Mouse (Mus musculus) midbrain, postnatal 0 days (tissue): ENCODE data around the gene Hoxd3. TPM values are rescaled to one million over a fixed set of nuclear protein-coding genes. Genes with fewer than 3 reads are reported as not detected.

ENCODE experiments used
- ATAC-seq: fragments of 200-750 bp; cut with Nextera tagmentation; 2 replicates; pipeline ENCODE4 v1.8.0; 2017; ENCODE audit warnings: moderate number of reproducible peaks, mild to moderate bottlenecking, moderate TSS enrichment, moderate library complexity; ENCODE audit not compliant: low FRiP score
- DNase-seq: peaks from one replicate; pipeline ENCODE4 v3.0.0-alpha.2; 2015; ENCODE audit warnings: low spot score
- H3K27ac ChIP-seq: fragments of 300-500 bp; sonication (generic); 2 replicates; pipeline ENCODE4 v1.5.1; 2014; ENCODE audit warnings: low read depth, mild to moderate bottlenecking, low read length, mixed read lengths
- H3K27me3 ChIP-seq: fragments of 300-500 bp; sonication (generic); 2 replicates; pipeline ENCODE4 v1.6.1; 2014; ENCODE audit warnings: low read length, control low read depth, mixed read lengths; ENCODE audit not compliant: insufficient read depth
- H3K36me3 ChIP-seq: fragments of 300-500 bp; sonication (generic); 2 replicates; pipeline ENCODE4 v1.6.1; 2014; ENCODE audit warnings: low read length, control low read depth, mixed read lengths; ENCODE audit not compliant: insufficient read depth
- H3K4me1 ChIP-seq: fragments of 300-500 bp; sonication (generic); 2 replicates; pipeline ENCODE4 v1.6.1; 2014; ENCODE audit warnings: mild to moderate bottlenecking, control low read depth, antibody characterized with exemption, low read length, mixed read lengths; ENCODE audit not compliant: insufficient read depth
- H3K4me2 ChIP-seq: fragments of 300-500 bp; sonication (generic); 2 replicates; pipeline ENCODE4 v1.6.1; 2014; ENCODE audit warnings: low read depth, mild to moderate bottlenecking, low read length, mixed read lengths; ENCODE audit not compliant: poor library complexity, severe bottlenecking
- H3K4me3 ChIP-seq: fragments of 300-500 bp; sonication (generic); 2 replicates; pipeline ENCODE4 v1.5.1; 2014; ENCODE audit warnings: low read depth, mild to moderate bottlenecking, low read length, moderate library complexity
- H3K9ac ChIP-seq: fragments of 300-500 bp; sonication (generic); replicated peaks from 2 replicates; pipeline ENCODE4 v1.6.1; 2014; ENCODE audit warnings: mild to moderate bottlenecking, low read length, moderate library complexity, mixed read lengths; ENCODE audit not compliant: poor library complexity, severe bottlenecking
- H3K9me3 ChIP-seq: fragments of 300-500 bp; sonication (generic); 2 replicates; pipeline ENCODE4 v1.6.1; 2016; ENCODE audit warnings: low read length, control low read depth
- CTCF ChIP-seq: IDR thresholded peaks from 2 replicates; pipeline ENCODE4 v1.5.1; 2016; ENCODE audit warnings: antibody characterized with exemption, mild to moderate bottlenecking
- WGBS: fragments of 180-500 bp; shearing (Covaris S2); extraction: QIAGEN DNeasy Blood & Tissue Kit; methylation state at CpG from one replicate; pipeline ENCODE4 v1.1.7; 2014; 5-methylcytosine and 5-hydroxymethylcytosine counted together
- polyA plus RNA-seq: library from polyadenylated mRNA; unstranded; fragments of >200 nt; fragmentation: Nextera tagmentation; extraction: Ambion mirVana; gene quantifications from 2 replicates; pipeline ENCODE4 v1.2.1, GENCODE M21; 2015
- total RNA-seq: library from RNA; depleted of rRNA; stranded (reverse); fragments of >200 nt; gene quantifications from 2 replicates; pipeline ENCODE4 v1.2.3, GENCODE M21; 2014; rRNA removed

Hoxd3 gene
- total RNA-seq: 11.6 TPM in 1 of 2 replicates, not detected in the other
- not detected in 2 replicates for polyA plus RNA-seq

- WGBS: under 1% methylated on average over 65 of the region's 65 CpGs
- Histone ChIP-seq H3K4me3 (peak within 1 kb of the TSS; percentile 19; the same call in 1 of the 2 replicates), H3K9me3 (no peaks in the 10 kb centered on the region), H3K4me1 (no peaks in the 10 kb centered on the region), H3K4me2 (peak within 1 kb of the TSS; percentile 28; the same call in 1 of the 2 replicates), H3K27me3 (peaks cover 92% of the 10 kb centered on the region), H3K36me3 (no peaks in the 10 kb centered on the region), H3K27ac (no peak within 1 kb of the TSS), H3K9ac (no peak within 1 kb of the TSS)
- DNase-seq (no peak), ATAC-seq (no peak)
- TF ChIP-seq CTCF: no peak
Measured at GRCm38 (mm10) chr2:74711721-74712621, at the start of gene Hoxd3, which contains the start of gene Hoxd4. Gene Hoxd3, plus strand, starts transcription at chr2:74711927. Gene Hoxd4, plus strand, starts transcription at chr2:74711929.

DNA sequence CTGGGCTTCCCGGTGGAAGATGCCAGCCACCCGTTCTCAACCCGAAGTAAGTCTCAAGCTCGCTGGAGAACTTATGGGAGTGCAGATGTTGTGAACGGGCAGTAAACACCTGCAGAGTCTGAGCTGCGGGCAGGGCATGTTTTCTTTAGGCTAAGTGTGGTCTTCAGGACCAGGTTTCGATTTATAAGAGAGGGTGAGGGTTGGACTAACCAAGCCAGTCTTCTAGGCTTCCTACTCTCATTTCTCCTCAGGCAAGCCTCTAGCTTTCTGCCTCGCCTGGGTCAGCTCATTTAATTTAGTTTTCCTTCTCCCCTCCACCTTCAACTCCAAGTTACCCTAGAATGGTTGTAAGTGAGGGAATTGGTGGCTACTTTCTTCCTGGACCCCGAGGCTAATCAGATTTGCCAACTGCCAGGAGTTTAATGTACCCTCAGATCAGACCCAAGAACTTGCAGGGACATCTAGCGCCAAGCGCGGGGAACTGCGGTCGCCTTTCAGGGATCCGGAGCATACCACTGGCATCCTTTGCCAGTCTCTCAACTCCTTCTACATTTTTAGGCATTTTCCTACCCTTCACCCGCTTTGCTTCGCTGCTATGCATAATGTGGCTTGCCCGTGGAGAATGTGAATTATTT, 48.3 kb upstream of the Hoxd3 start:
- Histone ChIP-seq H3K36me3 (no peaks in the 10 kb centered on the region), H3K4me3 (no peak overlapping the region), H3K27me3 (peaks cover 85% of the 10 kb centered on the region), H3K9ac (no peak overlapping the region), H3K4me2 (no peak overlapping the region), H3K4me1 (peaks cover under 1% of the 10 kb centered on the region; the same call in 1 of the 2 replicates), H3K9me3 (no peaks in the 10 kb centered on the region), H3K27ac (no peak overlapping the region)
- 6% methylated on average over 18 of the region's 18 CpGs for WGBS
- peak; percentile 84 for TF ChIP-seq CTCF
- peak; percentile 77 for DNase-seq
- no peak for ATAC-seq

- ATAC-seq: no peak
- WGBS: 4% methylated on average over 7 of the region's 7 CpGs
- Histone ChIP-seq H3K9me3 (no peaks in the 10 kb centered on the region), H3K9ac (no peak overlapping the region), H3K4me3 (no peak overlapping the region), H3K27me3 (peaks cover 89% of the 10 kb centered on the region), H3K4me1 (peaks cover 3% of the 10 kb centered on the region; the same call in 1 of the 2 replicates), H3K36me3 (no peaks in the 10 kb centered on the region), H3K4me2 (no peak overlapping the region), H3K27ac (no peak overlapping the region)
- no peak for DNase-seq
- TF ChIP-seq CTCF: no peak
Measured at GRCm38 (mm10) chr2:74666411-74666810, 45.3 kb upstream of the Hoxd3 start.

GRCm38 (mm10) chr2:74667191-74667841, 44.4 kb upstream of the Hoxd3 start:
- H3K4me1 ChIP-seq: peaks cover 3% of the 10 kb centered on the region; the same call in 1 of the 2 replicates
- H3K9ac ChIP-seq: no peak overlapping the region
- peaks cover 89% of the 10 kb centered on the region for H3K27me3 ChIP-seq
- no peak for DNase-seq
- WGBS: 2% methylated on average over 35 of the region's 36 CpGs
- no peaks in the 10 kb centered on the region for H3K9me3 ChIP-seq
- no peak overlapping the region for H3K27ac ChIP-seq
- H3K36me3 ChIP-seq: no peaks in the 10 kb centered on the region
- H3K4me2 ChIP-seq: no peak overlapping the region
- H3K4me3 ChIP-seq: no peak overlapping the region
- TF ChIP-seq CTCF: no peak
- no peak for ATAC-seq

GRCm38 (mm10) chr2:74667842-74668357, 43.8 kb upstream of the Hoxd3 start, which contains the start of gene Hoxd13:
Gene Hoxd13, plus strand, starts transcription at chr2:74668310.
- Histone ChIP-seq H3K27ac (no peak within 1 kb of the TSS), H3K27me3 (peaks cover 89% of the 10 kb centered on the region), H3K4me1 (peaks cover 3% of the 10 kb centered on the region; the same call in 1 of the 2 replicates), H3K9ac (no peak within 1 kb of the TSS), H3K4me2 (peak within 1 kb of the TSS; percentile 26), H3K9me3 (no peaks in the 10 kb centered on the region), H3K36me3 (no peaks in the 10 kb centered on the region), H3K4me3 (peak within 1 kb of the TSS; percentile 9; the same call in 1 of the 2 replicates)
- DNase-seq (no peak), ATAC-seq (no peak)
- TF ChIP-seq CTCF: no peak
- under 1% methylated on average over 14 of the region's 51 CpGs for WGBS
